Mouse (Mus musculus): ENCODE results near the gene Wdr25.
"Not testable (repeated sequence)": the region's sequence is repeated elsewhere in the genome, so short reads cannot be mapped to it uniquely, and the experiment has no call there.

The Wdr25 gene

DNA sequence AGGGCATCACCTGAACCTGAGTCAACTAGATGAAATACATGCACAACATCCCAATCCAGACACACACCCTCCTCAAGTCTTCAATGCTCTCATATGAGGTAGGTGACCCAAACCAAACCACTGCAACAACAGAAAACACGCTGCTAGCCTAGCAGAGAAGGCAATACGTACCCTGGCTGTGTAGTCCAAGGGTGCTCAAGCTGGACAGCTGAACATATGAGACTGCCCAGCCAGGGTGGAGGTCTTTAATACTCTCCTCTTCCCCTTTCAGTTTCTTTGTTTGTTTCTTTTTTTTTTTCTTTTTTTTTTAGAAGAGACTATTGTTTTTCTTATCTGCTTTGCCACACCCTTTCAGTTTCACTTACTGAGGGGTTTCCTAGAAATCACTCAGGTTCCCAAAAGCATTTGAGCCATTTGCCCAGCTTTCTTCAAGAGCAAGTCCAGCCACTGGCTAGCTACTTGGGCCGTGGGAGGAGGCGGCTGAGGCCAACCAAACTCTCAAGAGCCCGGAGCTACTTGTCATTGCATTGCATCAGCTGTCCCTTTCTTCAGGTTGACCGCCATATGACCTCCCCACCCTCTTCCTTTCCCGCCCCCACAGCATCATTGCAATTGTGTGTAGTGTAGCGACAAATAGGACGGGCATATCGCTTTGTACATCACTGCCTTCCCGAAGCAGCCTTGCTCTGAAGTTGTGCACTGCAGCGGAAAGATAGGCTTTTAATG is at the start of gene Wdr25:
TSS of gene Wdr25 (plus strand) at position 643 of the 726 bp plus-strand sequence.
- no peak for DNase-seq (ENCODE audit: low spot score in 2 of 2)

DNA sequence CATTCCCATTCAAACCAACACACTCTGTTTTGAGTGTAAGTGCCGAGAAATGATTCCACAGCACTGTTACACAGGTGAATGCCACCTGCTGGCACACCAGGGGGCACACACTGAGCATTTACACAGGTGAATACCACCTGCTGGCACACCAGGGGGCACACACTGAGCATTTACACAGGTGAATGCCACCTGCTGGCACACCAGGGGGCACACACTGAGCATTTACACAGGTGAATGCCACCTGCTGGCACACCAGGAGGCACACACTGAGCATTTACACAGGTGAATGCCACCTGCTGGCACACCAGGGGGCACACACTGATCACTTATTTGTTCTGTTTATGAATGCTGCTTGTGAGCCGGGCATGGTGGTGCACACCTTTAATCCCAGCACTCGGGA is 45.4 kb upstream of the Wdr25 start:
- not testable (repeated sequence) for DNase-seq (ENCODE audit: low spot score in 2 of 2)

DNA sequence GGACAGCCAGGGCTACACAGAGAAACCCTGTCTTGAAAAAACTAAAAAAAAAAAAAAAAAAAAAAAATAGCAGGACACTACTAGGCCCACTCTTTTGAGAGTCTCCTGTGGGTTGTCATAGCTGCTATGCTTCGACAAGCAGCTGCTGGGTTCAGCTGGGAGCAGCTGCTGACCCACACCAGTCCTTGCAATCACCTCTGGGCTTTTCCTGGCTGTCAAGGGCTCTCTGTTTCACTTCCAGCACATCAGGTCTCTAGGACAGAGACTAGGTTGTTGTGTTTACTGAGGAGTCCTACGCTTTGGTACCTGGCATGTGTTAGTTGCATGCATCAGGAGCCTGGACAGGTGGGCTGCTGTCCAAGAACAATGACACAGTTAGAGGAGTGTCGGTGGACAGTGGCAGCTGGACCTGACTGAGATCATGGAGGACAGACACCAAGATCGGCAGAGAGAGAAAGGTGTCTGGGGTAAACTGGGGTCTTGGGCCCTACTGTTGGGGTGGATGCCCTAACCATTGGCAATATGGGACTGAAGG is 43.9 kb upstream of the Wdr25 start:
- no peak for DNase-seq (ENCODE audit: low spot score in 2 of 2)

DNA sequence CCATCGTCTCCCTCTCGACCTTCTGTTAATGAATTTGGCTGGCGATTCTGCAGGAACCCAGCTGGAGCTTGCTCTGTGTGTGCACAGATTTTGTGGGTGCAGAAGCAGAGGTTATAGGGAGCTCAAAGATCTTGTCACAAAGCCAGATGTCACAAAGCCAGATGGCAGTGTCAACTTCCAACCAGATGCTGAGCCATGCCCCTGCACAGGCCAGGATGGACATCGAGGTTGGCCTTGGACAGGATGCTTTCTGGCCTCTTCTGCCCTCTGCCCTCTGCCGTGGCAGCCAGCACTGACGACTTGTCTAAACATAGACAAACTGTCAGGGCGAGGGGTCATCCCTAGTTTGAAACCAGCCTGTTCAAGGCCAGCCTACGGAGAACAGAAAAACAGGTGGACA is 43.3 kb upstream of the Wdr25 start:
- DNase-seq (ENCODE audit: low spot score in 2 of 2) = no peak

DNA sequence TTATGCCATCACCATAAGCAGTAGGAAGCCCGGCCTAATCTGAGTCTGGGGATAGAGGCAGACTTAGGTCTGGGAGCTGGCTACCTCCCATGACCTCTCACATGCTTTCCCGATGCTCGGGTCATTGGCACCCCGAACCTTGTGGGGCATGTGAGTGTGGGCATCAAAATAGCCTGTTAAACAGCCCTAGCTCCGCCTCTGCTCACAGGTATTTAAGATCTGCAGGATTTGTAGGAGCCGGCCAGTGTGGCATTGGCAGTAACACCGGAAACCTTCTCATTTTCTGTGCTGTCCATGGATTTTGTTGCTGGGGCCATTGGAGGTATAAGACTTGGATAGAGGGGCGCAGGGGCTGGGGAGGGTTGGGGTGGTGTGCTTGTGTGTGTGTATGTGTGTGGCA is 42.5 kb upstream of the Wdr25 start:
- DNase-seq (ENCODE audit: low spot score in 2 of 2) = no peak

DNA sequence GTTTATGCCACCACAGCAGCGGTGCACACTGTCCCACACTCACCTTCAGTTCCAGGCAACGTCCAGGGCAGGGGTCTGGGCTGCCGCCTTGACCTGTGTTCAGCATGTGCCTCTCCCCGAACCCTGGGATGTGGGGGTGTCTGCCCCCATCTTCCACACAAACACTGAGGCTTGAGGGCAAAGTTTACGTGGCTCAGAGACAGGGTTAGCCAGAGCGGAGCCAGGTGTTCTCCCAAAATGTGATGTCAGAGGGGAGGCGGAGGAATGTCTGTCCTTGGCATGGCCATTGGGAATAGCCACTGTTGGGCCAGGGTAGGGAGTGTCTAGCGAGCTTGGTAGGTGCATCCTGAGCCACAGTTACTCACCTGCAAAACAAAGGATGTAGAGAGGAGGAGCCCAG is 40.6 kb upstream of the Wdr25 start:
- DNase-seq (ENCODE audit: low spot score in 2 of 2) = no peak

DNA sequence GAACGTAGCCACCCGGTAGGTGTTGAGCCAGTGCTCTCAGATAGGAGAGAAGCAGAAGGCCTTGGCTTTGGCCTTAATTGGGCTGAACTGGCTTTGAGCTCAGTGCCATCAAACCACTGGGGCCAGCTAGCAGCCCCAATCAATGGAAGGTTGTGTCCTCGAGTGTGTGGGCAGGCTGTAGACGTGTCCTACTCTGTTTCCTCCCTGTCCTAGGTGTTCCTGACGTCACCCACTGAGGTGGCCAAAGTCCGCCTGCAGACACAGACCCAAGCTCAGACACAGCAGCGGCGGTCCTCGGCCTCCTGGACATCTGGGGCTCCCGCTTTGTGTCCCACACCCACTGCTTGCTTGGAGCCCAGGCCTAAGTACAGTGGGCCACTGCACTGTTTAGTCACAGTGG is 38.4 kb upstream of the Wdr25 start:
- DNase-seq (ENCODE audit: low spot score in 2 of 2) = no peak

DNA sequence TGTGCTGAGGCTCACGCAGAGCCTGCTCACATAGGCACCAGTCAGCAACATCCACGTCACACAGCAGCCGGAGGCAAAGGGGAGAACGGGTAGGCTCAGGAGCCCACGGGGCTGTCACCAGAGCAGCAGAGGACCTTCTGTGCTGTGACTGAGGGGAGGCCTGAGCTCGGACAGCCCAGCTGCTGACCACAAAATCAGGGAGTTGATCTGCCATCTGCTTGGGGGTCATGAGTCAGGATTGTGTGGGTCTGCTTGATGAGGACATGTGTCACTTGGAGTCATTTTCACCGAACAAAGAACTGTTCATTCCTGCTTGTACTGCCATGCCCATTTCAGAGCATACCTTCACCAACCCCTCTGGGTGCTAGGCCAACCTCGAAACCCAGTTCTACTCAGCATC is 37.2 kb upstream of the Wdr25 start:
- DNase-seq (ENCODE audit: low spot score in 2 of 2) = no peak

DNA sequence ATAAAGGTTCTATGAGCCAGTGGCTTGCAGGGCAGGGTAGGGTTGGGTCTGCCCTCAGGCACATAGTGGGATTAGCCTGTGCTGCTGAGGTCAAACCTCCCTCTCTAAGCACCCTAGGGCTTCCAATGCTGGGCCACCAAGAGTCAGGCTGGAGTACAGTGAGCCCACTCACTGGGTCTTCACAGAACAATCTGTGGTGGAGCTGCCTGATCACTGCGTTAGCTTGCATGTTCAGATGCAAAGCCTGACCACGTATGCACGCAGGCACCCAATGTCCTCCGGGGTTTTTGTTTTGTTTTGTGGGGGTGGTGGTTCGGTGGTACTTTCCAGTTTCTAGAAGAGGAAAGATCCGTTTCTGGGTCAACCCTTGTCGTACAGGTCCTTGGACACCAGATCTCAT is 36.3 kb upstream of the Wdr25 start:
- DNase-seq (ENCODE audit: low spot score in 2 of 2) = no peak

DNA sequence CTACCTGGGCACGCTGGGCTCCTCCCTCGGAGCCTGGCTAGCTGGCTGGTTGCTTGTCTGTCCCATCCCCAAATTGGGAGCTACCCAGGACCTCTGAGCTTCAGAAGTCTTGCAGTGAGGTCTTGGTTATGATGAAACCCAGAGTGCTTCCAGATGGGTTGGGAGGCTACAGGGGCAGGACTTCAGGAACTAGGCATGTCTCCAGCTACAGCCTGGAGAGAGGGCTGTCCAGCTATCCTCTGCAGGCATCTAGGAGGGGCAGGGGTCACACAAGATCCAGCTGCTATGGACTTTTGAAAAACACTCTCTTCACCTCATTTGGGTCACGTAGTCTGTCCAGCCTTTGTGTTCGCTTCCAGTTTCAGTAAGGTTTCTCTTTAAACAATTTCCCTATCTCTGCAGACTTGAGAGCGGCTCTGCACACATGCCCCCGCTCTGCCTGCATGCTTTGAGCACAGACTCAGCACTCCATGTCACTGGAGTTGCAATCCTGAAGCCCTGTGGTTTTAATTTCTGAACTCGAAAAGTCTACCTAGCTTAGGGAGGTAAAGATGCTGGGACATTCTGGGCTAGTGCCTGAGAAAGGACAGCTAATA is 35.7 kb upstream of the Wdr25 start:
- no peak for DNase-seq (ENCODE audit: low spot score in 2 of 2)

DNA sequence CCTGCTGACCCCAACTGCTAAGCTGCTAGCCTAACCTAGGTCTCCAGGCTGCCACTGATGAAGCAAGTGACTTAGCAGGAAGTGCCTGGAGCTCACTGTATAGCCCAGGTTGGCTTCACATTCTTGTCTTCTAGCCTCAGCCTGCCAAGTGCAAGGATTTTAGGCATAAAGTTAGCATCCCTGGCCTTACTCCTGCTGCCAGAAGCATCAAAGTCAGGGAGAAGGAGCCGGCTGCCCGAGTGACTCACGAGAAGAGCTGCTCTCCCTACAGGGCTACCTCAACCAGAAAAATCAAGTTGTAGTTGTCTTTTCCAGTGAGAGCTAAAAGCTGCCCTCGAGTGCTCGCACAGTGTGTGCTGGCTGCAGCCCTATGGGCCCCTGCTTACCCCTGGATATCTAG is 34.9 kb upstream of the Wdr25 start:
- no peak for DNase-seq (ENCODE audit: low spot score in 2 of 2)

DNA sequence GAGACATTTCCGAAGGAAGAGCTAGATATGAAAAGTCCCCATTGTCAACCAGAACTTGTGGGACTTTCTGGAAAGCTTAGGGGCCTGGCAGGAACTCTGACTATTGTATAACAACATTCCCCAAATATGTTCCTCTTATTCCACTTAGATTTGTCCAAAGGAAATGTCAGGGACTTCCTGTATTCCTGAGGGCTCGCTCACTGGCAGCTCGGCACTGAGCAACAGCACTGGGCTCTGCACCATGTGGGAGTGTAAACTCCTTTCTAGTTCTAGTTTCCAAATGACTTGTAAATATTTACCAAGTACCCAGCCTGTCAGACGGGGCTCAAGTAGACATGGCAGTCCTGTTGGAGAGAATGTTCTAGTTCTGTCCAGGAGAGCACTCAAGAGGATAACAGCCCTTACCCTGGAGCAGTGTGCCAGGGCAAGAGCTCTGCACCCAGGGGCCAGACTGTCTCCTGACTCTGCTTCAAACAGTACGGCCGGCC is 28.4 kb upstream of the Wdr25 start:
- no peak for DNase-seq (ENCODE audit: low spot score in 2 of 2)

DNA sequence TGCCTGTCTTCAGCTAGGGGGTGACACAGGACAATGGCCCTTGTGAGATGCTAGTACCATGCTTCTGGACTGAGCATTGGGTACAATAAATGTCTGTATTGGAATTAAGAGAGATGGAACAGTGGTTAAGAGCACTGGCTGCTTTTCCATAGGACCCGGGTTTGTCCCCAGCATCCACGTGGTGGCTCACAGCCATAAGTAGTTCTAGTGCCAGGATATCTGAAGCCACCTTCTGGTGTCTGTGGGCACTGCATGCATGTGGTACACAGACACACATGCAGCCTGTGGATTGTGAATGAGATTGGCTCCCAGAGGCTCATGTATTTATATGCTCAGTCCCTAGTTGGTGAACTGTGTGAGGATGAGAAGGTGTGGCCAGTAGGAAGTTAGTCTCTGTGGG is 23.9 kb upstream of the Wdr25 start:
- DNase-seq (ENCODE audit: low spot score in 2 of 2) = no peak

DNA sequence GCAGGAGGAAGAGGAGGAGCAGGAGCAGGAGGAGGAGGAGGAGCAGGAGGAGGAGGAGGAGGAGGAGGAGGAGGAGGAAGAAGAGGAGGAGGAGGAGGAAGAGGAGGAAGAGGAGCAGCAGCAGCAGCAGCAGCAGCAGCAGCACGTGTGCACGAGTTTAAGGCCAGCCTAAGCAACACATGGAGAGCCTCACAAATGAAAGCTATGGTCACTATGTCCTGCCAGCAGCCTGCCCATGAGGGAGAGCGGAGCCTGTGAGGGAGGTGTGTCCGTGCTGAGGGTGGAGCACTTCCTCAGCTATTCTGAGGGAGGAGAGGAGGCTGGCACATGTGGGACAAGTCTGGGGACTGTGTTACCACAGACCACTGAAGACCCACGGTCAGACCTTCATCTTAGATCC is 20.3 kb upstream of the Wdr25 start:
- DNase-seq (ENCODE audit: low spot score in 2 of 2) = no peak

DNA sequence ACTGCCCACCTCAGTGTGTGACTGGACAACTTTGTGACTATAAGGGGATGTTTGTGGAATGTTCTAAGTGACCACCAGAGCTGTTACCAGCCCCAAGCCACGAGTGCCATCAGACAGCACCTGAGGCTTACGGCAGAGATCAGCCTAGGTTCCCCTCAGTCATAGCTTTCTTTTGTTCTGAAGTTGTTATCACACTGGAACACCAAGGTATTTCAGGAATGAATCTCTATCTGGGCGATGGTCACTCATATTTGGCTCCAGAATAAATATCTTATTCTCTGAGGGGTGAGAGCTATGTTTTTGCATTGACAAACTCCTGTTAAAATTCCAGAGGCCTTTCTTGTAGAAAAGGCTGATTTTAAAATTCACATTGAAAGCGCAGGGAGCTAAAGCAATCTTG is 14.3 kb upstream of the Wdr25 start:
- DNase-seq (ENCODE audit: low spot score in 2 of 2) = no peak

DNA sequence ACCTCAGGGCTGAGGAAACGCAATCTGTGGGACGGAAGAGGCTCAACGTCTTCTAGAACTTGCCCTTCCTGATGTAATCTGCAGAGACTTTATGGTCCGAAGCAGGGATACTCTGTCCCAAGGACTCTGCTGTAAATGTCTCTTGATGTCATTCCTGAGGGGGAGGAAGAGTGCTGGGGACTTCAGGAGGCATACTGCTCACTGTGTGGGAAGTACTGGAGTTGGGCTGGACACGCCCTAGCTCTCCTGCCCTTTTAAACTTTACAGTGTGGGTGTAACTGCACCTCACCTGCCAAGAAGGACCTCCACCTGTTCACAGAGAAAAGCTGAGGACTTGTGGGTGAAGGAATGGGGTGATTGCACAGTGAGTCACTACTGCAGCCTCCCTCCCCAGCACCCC is 12.8 kb upstream of the Wdr25 start:
- DNase-seq (ENCODE audit: low spot score in 2 of 2) = no peak

DNA sequence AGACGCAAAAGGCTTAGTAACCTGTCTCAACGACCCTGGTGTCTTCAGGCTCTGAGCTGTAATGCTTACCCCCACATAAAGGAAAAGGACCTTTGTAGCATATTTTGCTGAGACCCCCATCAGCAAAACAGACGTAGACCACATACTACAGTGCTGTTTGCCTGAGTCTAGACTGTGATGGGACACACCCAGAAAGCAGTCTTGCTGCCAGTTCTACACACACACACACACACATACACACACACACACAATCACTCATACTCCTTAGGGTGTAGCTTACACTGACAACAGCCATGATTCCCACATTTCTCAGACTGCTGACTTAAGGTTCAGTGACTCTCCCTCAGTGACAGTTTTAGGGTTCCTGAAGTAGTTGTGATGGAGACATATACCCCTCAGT is 12.2 kb upstream of the Wdr25 start:
- DNase-seq (ENCODE audit: low spot score in 2 of 2) = no peak

DNA sequence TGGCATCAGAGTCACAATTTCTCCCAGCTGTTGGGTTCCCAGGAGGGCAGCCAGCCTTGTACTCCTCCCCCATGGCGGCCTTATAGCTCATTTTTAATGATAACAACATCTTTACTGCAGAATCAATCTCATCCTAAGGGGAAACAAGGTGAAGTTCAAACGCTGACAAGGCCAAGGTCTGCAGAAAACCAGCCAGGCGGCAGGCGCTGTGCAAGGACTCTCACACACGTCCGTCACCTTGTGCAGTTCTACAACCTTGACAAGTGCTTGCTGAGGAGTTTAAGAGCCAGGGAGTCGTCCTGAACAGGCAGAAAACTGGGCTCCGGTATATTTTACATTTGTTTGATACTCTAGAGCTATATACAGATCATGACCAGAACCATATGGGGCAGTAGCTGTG is 10.7 kb upstream of the Wdr25 start:
- DNase-seq (ENCODE audit: low spot score in 2 of 2) = no peak

DNA sequence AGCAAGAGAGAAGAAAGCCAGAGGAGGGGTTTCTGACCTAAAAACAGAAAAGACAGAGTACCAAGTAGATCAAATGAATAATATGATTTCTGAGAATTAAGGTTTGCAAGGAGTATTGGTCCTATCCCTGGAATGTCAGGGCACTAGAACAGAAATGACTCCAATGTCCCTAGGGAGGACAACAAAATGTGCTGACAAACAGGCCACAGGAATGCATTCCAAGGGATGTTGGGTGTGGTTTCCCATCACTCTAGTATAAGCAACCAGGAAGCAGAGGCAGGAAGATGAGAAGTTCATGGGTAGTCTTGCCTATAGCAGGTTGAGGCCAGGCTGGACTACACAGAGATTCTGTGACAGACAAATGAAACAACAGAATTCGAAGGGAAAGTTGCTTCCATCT is 7.5 kb upstream of the Wdr25 start:
- DNase-seq (ENCODE audit: low spot score in 2 of 2) = no peak

DNA sequence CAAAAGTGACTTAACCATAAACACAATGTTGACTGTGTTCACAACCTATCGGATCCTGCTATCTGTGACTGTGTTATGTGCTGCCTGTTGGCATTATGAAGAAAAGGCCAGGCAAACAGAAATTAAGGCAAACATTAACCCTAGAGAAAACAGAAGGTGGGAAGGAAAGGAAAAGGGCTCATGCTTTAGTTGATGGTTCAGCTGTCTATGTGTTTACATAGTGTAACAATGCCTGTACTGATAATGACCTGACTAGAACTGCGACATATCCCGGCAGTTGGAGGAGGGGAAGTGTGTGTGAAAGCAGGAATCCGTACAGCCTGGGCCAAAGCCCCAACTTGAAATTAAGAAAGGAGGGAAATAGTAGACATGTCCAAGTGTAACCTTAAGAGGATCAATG is 6.4 kb upstream of the Wdr25 start:
- DNase-seq (ENCODE audit: low spot score in 2 of 2) = no peak

DNA sequence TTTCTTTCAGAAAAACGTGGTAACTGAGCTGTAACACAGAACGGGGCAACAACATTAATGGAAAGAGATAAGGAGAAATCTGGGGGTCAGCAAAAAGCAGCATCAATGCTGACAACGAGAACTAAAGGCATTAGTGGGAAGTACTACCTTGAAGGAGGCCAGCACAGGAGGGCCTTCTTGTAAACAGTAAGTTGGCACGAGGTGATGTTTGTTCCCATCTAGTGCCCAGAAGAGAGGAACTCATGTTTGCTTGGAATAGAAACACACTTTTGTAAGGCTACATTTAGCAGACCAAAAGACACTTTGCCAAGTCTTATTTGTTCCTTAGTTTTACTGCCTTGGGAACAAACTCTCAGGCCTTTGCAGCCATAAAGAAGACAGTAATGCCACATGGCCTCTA is 4.8 kb upstream of the Wdr25 start:
- no peak for DNase-seq (ENCODE audit: low spot score in 2 of 2)

DNA sequence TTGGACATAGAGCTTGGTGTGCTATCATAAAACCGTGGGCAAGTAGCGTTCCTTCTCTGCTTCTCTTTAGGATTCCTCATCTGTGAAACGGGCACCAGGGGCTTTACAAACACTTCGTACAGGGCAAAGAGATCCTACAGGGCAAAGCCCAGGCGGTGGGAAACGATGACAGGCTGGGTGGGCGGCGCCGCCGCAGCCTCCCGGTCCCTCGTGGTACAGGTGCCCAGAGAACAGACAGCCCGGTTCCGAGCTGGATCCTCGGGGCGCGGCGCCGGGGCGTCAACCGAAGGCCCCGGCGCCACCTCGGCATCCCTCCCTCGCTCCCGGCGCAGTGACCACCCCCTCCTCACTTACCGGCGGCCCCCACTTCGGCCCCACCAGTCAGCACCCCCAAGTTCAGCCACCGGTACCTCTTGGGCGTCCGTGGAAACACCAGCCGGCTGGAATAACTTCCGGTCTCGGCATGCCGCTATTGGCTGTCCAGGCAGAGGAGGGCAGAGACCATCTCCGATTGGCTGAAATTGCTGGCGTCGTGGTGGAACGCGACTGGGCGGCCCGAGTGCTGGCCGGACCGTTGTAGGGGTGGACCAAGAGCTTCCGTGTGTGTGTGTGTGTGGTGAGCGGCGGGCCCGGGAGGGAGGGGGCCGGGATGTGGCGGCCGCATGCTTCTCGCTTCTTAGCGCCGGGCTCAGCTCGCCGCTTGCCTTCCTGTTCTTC is 442 bp downstream of the Wdr25 start, which contains the start of gene Wars:
TSS of gene Wars (minus strand) at position 460 of the 717 bp plus-strand sequence.
- peak; percentile 94 for DNase-seq (ENCODE audit: low spot score in 2 of 2)

DNA sequence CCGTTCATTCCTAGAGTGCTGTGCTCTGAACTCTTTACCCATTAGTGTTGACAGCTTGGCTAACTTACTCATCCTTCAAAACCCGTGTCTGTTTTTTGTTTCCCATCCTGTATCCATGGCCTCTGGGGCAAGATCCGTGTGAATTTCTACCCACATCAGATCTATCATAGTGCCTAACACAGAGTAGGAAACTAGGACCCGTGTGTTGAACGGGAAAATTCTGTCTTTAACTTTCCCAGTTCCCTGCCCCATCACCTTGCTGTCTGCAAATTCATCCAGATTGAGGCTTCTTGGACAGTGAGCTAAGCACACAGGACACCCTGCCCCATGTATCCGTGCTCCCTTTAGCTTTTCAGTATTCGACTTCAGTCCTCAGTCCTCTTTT is 993 bp downstream of the Wdr25 start:
- DNase-seq (ENCODE audit: low spot score in 2 of 2) = no peak
